Mouse (Mus musculus) embryonic facial prominence, embryonic 14.5 days (tissue): ENCODE results near the gene Trim44. TPM values are rescaled to one million over a fixed set of nuclear protein-coding genes. Genes with fewer than 3 reads are reported as not detected.
A peak's percentile ranks its signal among the peaks of the same experiment; 100 is the strongest.

Source experiments
- ATAC-seq: fragments of 200-750 bp; cut with Nextera tagmentation; 2 replicates; pipeline ENCODE4 v1.8.0; 2017; ENCODE audit warnings: low read depth, moderate number of reproducible peaks, moderate TSS enrichment
- DNase-seq: peaks from one replicate; pipeline ENCODE4 v3.0.0-alpha.2; 2015; ENCODE audit warnings: low spot score
- H3K27ac ChIP-seq: fragments of 300-500 bp; sonication (generic); replicated peaks from 2 replicates; pipeline ENCODE4 v1.5.1; 2014; ENCODE audit warnings: low read depth, mild to moderate bottlenecking, low read length, moderate library complexity
- H3K27me3 ChIP-seq: fragments of 300-500 bp; sonication (generic); replicated peaks from 2 replicates; pipeline ENCODE4 v1.6.1; 2014; ENCODE audit warnings: low read length; ENCODE audit not compliant: control insufficient read depth, insufficient read depth
- H3K36me3 ChIP-seq: fragments of 300-500 bp; sonication (generic); 2 replicates; pipeline ENCODE4 v1.6.1; 2014; ENCODE audit warnings: low read length, mixed read lengths; ENCODE audit not compliant: control insufficient read depth, insufficient read depth
- H3K4me1 ChIP-seq: fragments of 300-500 bp; sonication (generic); 2 replicates; pipeline ENCODE4 v1.6.1; 2014; ENCODE audit warnings: antibody characterized with exemption, low read length; ENCODE audit not compliant: control insufficient read depth, insufficient read depth
- H3K4me2 ChIP-seq: fragments of 300-500 bp; sonication (generic); 2 replicates; pipeline ENCODE4 v1.6.1; 2014; ENCODE audit warnings: low read depth, mild to moderate bottlenecking, low read length, moderate library complexity, mixed read lengths
- H3K4me3 ChIP-seq: fragments of 300-500 bp; sonication (generic); 2 replicates; pipeline ENCODE4 v1.5.1; 2014; ENCODE audit warnings: low read depth, mild to moderate bottlenecking, low read length
- H3K9ac ChIP-seq: fragments of 300-500 bp; sonication (generic); 2 replicates; pipeline ENCODE4 v1.6.1; 2014; ENCODE audit warnings: low read depth, mild to moderate bottlenecking, low read length, moderate library complexity, mixed read lengths
- H3K9me3 ChIP-seq: fragments of 300-500 bp; sonication (generic); 2 replicates; pipeline ENCODE4 v1.6.1; 2016; ENCODE audit warnings: low read length; ENCODE audit not compliant: control insufficient read depth
- WGBS: fragments of 180-500 bp; shearing (Covaris S2); extraction: QIAGEN DNeasy Blood & Tissue Kit; methylation state at CpG from one replicate; pipeline ENCODE4 v1.1.7; 2014; 5-methylcytosine and 5-hydroxymethylcytosine counted together
- polyA plus RNA-seq: library from polyadenylated mRNA; unstranded; fragments of >200 nt; fragmentation: Nextera tagmentation; extraction: Ambion mirVana; gene quantifications from 2 replicates; pipeline ENCODE4 v1.2.1, GENCODE M21; 2014

Gene Trim44
- polyA plus RNA-seq, 1 experiment from 2014 or later = 32.1 TPM

DNA sequence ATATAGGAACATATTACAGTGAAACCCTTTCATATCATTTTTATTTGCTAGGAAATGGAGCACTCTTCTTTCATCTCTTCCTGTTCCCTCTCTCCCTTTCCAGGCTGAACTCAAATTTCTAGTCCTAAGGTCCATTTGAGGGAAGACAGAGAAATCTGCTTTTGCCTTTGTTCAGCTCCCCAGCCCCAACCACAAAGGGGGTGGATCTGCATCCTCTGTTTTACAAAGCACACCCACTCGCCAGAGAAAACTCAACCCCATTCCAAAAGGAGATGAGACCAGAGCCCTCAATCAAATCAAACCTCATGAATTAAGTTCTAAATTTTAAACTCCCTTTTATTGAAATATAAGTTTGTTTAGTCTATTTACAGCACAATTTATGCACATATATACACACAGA lies 41.4 kb upstream of the Trim44 start:
- Histone ChIP-seq H3K9me3 (no peaks in the 10 kb centered on the region), H3K4me1 (peaks cover 33% of the 10 kb centered on the region), H3K9ac (0 out of 2 replicates have a peak overlapping the region, but pooled peaks have one; percentile 40), H3K4me3 (peak overlapping the region; percentile 80), H3K4me2 (peak overlapping the region; percentile 98), H3K27me3 (no peaks in the 10 kb centered on the region), H3K36me3 (no peaks in the 10 kb centered on the region), H3K27ac (0 out of 2 replicates have a peak overlapping the region, but pooled peaks have one; percentile 10)
- DNase-seq (no peak), ATAC-seq (no peak)
- WGBS = 23% methylated on average over 1 of the region's 1 CpGs

DNA sequence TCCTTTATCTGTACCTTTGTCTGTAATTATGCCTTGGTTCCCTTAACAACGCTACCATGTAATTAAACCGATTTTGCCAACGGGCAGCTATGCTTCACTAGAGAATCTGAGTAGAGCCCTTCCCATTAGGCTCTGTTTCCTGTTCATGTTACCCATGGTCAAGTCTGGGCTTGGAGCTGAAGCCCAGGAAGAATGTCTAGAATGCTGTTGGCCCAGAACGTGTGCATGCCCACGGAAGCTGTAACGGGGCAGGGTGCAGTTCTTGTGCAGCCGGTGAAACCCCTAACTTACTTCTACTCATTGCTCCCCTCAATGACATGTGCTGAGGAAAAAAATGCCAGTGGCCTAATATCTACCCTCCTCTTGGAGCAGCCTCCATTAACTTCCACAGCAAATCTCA lies 40.2 kb upstream of the Trim44 start:
- DNase-seq (peak; percentile 83), ATAC-seq (peak; percentile 49; the same call in 1 of the 2 replicates)
- H3K27me3 ChIP-seq = no peaks in the 10 kb centered on the region
- peak overlapping the region; percentile 98; the same call in 1 of the 2 replicates for H3K4me2 ChIP-seq
- WGBS = 58% methylated on average over 7 of the region's 7 CpGs
- H3K4me1 ChIP-seq = peaks cover 33% of the 10 kb centered on the region
- H3K27ac ChIP-seq = no peak overlapping the region; the same call in 1 of the 2 replicates
- H3K9me3 ChIP-seq = no peaks in the 10 kb centered on the region
- no peaks in the 10 kb centered on the region for H3K36me3 ChIP-seq
- no peak overlapping the region for H3K9ac ChIP-seq
- H3K4me3 ChIP-seq = no peak overlapping the region

DNA sequence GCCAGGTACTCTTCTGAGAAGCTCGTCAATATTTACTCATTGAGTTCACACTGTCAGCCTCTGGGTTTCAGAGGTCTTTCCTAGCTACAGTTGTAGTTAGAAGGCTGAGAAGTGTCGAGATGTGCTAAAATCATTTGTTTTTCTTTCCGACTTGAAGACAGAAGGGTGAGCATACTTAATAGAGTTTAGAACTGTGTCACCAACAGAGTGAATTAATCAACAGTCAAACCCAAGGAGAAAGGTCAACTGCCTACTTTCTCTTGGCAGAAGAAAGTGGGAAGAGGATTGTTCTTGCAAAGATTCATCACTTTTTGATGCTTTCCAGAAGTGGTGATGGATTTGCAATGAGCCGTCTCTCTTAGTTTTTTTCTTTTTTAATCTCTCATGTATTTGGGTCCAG lies 39.2 kb upstream of the Trim44 start:
- H3K4me1 ChIP-seq = peaks cover 33% of the 10 kb centered on the region
- no peak overlapping the region for H3K4me3 ChIP-seq
- no peaks in the 10 kb centered on the region for H3K27me3 ChIP-seq
- H3K4me2 ChIP-seq = no peak overlapping the region
- H3K27ac ChIP-seq = no peak overlapping the region
- WGBS = 75% methylated on average over 4 of the region's 4 CpGs
- H3K36me3 ChIP-seq = no peaks in the 10 kb centered on the region
- no peak for ATAC-seq
- H3K9ac ChIP-seq = no peak overlapping the region
- DNase-seq = no peak
- no peaks in the 10 kb centered on the region for H3K9me3 ChIP-seq

DNA sequence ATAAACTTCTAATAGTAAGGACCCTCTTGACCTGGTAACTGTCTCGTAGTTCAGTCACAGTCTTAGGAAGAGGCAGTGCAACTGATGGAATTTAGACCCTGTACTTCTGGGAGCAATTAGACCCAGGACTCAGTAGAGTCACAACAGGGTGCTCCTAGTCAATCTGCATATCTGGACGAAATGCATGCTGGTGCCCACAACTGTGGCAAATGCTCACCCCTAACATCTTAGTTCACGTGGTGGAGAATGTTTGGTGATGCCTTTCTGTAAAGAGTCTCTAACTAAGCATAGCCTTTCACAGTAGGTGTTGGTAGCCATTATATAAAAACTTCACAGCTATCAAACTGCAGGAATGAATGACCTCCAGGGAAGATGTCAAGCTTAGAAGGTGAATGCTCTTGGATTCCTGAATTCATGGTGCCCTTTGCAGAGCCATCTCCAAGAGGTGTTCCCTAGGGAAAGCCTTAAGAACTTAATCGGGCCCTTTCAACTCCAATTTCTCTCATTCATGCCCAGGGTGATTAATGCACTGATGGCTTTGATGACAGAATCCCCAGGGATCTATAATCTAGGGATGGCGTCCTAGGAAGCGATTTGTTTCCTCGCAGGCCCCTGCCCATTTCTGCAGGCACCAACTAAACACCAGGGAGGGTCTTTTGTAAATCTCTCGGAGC lies 29.9 kb upstream of the Trim44 start:
- Histone ChIP-seq H3K9ac (no peak overlapping the region), H3K36me3 (no peaks in the 10 kb centered on the region), H3K9me3 (no peaks in the 10 kb centered on the region), H3K27ac (no peak overlapping the region), H3K4me3 (no peak overlapping the region), H3K4me1 (no peaks in the 10 kb centered on the region), H3K4me2 (no peak overlapping the region), H3K27me3 (no peaks in the 10 kb centered on the region)
- no peak for ATAC-seq
- no peak for DNase-seq
- 39% methylated on average over 8 of the region's 8 CpGs for WGBS

DNA sequence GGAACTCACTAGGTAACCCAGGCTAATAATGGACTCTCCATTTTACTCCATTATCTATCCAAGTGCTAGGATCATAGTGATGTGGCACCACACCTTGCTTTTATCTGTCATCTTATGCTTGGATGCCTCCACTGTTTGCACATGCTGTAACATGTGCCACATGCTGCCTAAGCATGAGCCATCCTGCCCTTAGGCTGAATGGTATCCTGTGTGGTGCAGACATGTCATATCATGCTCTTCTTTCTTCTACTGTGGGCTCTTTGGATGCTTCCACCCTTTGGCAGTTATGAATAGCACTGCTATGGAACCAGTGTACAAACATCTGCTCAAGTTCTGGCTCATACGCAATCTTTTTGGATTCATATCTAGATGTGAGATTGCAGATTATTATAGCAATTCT lies 26.3 kb upstream of the Trim44 start:
- Histone ChIP-seq H3K27me3 (no peaks in the 10 kb centered on the region), H3K36me3 (no peaks in the 10 kb centered on the region), H3K4me1 (no peaks in the 10 kb centered on the region; the same call in 1 of the 2 replicates), H3K4me3 (no peak overlapping the region), H3K4me2 (no peak overlapping the region), H3K9ac (no peak overlapping the region), H3K9me3 (no peaks in the 10 kb centered on the region), H3K27ac (no peak overlapping the region)
- ATAC-seq (0 out of 2 replicates have a peak, but pooled peaks have one; percentile 41), DNase-seq (peak; percentile 51)
- WGBS = 66% methylated on average over 1 of the region's 1 CpGs

DNA sequence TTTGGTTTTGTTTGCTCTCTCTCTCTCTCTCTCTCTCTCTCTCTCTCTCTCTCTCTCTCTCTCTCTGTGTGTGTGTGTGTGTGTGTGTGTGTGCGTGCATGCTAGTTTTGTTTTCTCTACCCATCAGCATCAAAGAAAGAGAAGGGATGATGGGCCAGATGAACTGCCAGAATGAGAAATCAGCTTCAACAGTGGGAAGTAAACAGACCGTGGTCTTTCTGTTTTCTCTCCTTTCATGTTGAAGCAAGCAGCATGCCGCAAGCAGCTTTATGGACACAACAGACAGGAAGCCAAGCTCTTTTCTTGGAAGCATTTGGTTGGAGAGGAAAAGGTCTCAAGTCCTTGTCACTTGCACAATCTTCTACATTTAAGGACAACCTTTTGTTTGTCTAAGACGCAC lies 23.5 kb upstream of the Trim44 start:
- no peak for DNase-seq
- Histone ChIP-seq H3K4me3 (no peak overlapping the region), H3K4me1 (no peaks in the 10 kb centered on the region; the same call in 1 of the 2 replicates), H3K27me3 (no peaks in the 10 kb centered on the region), H3K9ac (no peak overlapping the region), H3K36me3 (no peaks in the 10 kb centered on the region), H3K27ac (no peak overlapping the region), H3K4me2 (no peak overlapping the region), H3K9me3 (no peaks in the 10 kb centered on the region)
- ATAC-seq = no peak
- 45% methylated on average over 4 of the region's 4 CpGs for WGBS

DNA sequence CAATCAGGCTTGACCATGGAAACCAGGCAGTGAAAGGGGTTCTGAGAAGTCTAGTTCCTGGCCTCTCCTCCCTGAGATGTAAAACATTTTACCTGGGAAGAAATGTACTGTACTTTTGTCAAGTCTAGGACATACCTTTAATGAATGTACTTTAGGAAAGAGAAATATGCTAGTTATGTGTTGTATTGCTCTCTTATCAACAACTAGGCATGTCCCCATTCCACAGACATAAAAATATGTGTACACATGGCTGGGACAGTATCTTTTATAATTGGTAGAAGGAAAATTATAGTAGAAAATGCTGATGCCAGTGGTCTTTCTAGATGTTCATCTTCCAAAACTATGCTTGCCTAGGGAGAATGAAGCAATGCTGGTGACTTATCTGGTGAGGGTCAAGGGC lies 20.3 kb upstream of the Trim44 start:
- ATAC-seq (no peak), DNase-seq (no peak)
- no peaks in the 10 kb centered on the region for H3K27me3 ChIP-seq
- H3K9me3 ChIP-seq = no peaks in the 10 kb centered on the region
- no peaks in the 10 kb centered on the region; the same call in 1 of the 2 replicates for H3K4me1 ChIP-seq
- no peak overlapping the region for H3K4me2 ChIP-seq
- H3K4me3 ChIP-seq = no peak overlapping the region
- H3K9ac ChIP-seq = no peak overlapping the region
- no peak overlapping the region for H3K27ac ChIP-seq
- no peaks in the 10 kb centered on the region for H3K36me3 ChIP-seq

DNA sequence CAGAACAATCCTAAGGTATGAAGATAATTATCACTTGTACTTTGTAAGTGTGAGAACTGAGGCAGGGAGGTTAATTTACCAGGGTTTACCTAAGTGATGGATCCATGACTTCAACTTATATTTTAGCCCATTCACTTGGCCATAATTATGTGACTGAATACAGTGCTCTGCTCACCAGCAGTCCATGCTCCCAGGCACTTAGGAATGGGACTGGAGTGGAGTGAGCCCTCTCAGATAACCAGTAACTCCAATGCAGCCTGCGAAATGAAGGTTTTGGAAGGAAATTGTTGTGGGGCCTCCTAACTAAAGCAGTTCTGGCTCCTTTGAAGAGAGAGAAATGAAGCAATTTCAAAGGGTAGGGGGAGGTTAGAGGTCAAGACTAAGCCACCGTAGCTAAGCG lies 18.8 kb upstream of the Trim44 start:
- no peak for ATAC-seq
- H3K9ac ChIP-seq = no peak overlapping the region
- 35% methylated on average over 3 of the region's 3 CpGs for WGBS

DNA sequence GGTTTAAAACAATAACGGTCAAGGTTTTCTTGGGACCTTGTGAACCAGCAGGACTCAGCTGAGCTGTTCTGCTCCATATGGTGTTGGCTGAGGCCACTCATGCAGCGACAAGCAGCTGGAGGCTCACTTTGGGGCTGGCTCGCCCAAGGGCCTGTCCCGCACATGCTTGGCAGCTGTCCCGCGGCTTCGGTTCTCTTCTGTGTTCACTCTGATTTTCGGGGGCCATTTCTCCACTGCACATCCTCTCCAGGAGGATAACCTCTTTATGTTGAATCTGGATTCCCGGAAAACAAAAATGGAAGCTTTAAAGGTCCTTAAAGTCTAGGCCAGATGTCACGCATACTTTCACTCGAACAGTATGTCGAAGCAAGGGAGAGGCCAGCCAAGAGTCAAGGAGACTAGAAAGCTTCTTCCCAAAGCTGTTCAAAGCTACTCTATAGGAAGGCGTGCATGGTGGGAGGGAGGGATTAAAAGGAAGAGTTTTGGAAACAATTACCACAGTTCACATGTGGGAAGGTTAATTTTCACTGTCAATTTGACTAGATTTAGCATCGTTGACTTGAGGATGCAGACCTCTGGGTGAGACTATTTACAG lies 8.6 kb upstream of the Trim44 start:
- Histone ChIP-seq H3K4me1 (no peaks in the 10 kb centered on the region), H3K4me3 (no peak overlapping the region), H3K4me2 (no peak overlapping the region), H3K27ac (no peak overlapping the region), H3K27me3 (no peaks in the 10 kb centered on the region), H3K36me3 (no peaks in the 10 kb centered on the region), H3K9ac (no peak overlapping the region), H3K9me3 (no peaks in the 10 kb centered on the region)
- ATAC-seq (peak; percentile 68; the same call in 1 of the 2 replicates), DNase-seq (peak; percentile 73)
- 65% methylated on average over 14 of the region's 14 CpGs for WGBS

More for the DNA sequence above, 18.8 kb upstream of the Trim44 start:
- H3K4me1 ChIP-seq = no peaks in the 10 kb centered on the region; the same call in 1 of the 2 replicates
- no peak overlapping the region for H3K4me2 ChIP-seq
- no peaks in the 10 kb centered on the region for H3K27me3 ChIP-seq
- no peaks in the 10 kb centered on the region for H3K9me3 ChIP-seq
- no peaks in the 10 kb centered on the region for H3K36me3 ChIP-seq
- H3K27ac ChIP-seq = no peak overlapping the region
- H3K4me3 ChIP-seq = no peak overlapping the region
- no peak for DNase-seq
